Mouse (Mus musculus): Measurements from ENCODE around the gene Epha4. TPM values are rescaled to one million over a fixed set of nuclear protein-coding genes. Genes with fewer than 3 reads are reported as not detected.

Gene Epha4
- polyA plus RNA-seq, 1 experiment from 2014 or later, result 36.8 TPM

DNA sequence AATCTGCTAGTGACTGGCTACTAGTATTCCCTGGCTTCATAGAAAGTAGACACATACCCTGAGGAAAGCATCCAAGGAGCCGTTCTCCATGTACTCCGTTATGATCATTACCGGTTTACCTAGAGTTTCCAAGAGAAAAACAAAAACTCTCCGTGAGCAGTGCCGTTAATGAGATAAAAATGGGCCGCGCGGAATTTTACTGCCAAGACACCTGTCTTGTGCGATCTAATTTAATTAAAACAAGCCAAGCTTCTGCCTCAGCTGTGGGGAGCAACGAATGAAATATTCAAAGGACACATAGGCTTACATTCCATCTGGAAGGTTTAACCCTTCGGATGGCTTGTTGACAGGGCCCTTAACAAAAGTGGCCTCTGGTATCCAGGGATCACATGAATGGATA lies 131.4 kb downstream of the Epha4 start:
- ATAC-seq (ENCODE audit: low FRiP score), result no peak
- H3K4me2 ChIP-seq, result no peak overlapping the region
- no peaks in the 10 kb centered on the region for H3K27me3 ChIP-seq (replicated peaks)
- H3K9me3 ChIP-seq (replicated peaks), result no peaks in the 10 kb centered on the region
- H3K4me3 ChIP-seq (replicated peaks), result no peak overlapping the region
- no peak overlapping the region for H3K27ac ChIP-seq (replicated peaks)
- WGBS, result 26% methylated on average over 11 of the region's 11 CpGs
- H3K4me1 ChIP-seq, result peaks cover 16% of the 10 kb centered on the region
- H3K36me3 ChIP-seq, result 0 out of 2 replicates have a peak, but pooled peaks cover 4% of the 10 kb centered on the region
- H3K9ac ChIP-seq (replicated peaks), result no peak overlapping the region

DNA sequence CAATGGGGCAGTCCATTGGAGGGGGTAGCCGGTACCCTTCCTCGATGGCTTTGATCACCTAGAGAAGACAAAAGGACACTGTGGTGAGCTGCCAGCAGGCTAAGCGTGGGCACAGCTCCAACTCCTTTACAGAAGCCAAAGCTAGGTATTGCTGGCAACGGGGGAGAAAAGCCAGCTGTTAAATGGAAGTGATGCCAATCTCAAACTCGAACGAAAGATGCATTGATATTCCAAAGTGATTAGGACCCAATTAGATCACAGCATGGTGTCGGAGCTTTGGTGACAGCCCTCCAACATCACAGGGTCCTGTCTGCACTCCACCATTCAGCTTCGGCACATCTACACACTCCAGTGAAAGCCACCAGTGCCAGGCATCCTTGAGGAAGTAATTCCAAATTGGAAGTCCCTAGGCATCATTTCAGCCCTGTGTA lies 137.3 kb downstream of the Epha4 start:
- H3K4me2 ChIP-seq, result no peak overlapping the region
- H3K4me1 ChIP-seq, result 0 out of 2 replicates have a peak, but pooled peaks cover 10% of the 10 kb centered on the region
- no peak overlapping the region for H3K9ac ChIP-seq (replicated peaks)
- peaks cover 18% of the 10 kb centered on the region for H3K36me3 ChIP-seq
- no peak for ATAC-seq (ENCODE audit: low FRiP score)
- no peaks in the 10 kb centered on the region for H3K27me3 ChIP-seq (replicated peaks)
- 54% methylated on average over 8 of the region's 8 CpGs for WGBS
- H3K4me3 ChIP-seq (replicated peaks), result no peak overlapping the region
- H3K9me3 ChIP-seq (replicated peaks), result no peaks in the 10 kb centered on the region
- no peak overlapping the region for H3K27ac ChIP-seq (replicated peaks)

DNA sequence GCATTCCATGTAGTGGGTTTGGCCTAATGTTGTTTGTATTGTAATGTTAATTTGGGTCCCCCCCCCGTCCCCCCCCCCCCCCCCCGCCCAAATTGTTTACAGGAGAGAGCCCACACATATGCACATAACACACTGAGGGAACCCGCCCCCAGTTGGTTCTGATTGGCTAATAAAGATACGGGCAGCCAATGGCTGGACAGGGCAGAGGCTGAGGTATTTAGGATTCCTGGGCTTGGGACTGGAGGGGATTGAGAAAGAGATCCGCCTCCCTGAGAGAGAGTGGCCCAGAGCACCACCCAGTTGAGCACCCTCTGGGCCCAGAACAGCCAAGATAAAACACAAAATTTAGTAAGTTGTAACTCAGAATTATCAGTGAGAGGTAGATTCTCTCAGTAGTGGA lies 140.8 kb downstream of the Epha4 start:
- peaks cover 26% of the 10 kb centered on the region for H3K36me3 ChIP-seq
- no peak overlapping the region for H3K27ac ChIP-seq (replicated peaks)
- 75% methylated on average over 5 of the region's 5 CpGs for WGBS
- no peak overlapping the region for H3K4me2 ChIP-seq
- no peak overlapping the region for H3K4me3 ChIP-seq (replicated peaks)
- peaks cover 5% of the 10 kb centered on the region; the same call in 1 of the 2 replicates for H3K4me1 ChIP-seq
- H3K9ac ChIP-seq (replicated peaks), result no peak overlapping the region
- ATAC-seq (ENCODE audit: low FRiP score), result no peak
- H3K9me3 ChIP-seq (replicated peaks), result no peaks in the 10 kb centered on the region
- H3K27me3 ChIP-seq (replicated peaks), result no peaks in the 10 kb centered on the region

DNA sequence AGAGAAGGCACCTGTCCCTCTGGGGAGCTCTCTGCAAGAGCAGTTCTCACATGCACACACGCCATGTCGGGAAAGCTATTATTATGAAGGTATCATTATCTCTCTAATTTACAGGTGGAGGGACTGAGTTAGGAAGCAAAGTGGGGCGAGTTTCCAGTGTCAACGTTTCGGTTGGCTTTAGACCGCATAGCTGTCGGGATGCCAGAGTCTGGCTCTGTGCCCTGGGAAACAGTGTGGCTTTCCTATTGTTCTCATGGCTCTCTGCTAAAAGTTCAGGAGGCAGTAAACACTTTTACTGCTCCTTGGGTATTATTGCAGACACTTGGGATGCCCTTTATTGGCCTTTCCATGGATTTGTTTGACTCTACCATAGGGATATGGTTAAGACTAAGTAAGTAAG lies 144.0 kb downstream of the Epha4 start:
- Histone ChIP-seq H3K9ac (replicated peaks) (no peak overlapping the region), H3K4me3 (replicated peaks) (no peak overlapping the region), H3K9me3 (replicated peaks) (no peaks in the 10 kb centered on the region), H3K27me3 (replicated peaks) (no peaks in the 10 kb centered on the region), H3K36me3 (peaks cover 23% of the 10 kb centered on the region), H3K4me2 (no peak overlapping the region), H3K27ac (replicated peaks) (no peak overlapping the region), H3K4me1 (no peaks in the 10 kb centered on the region; the same call in 1 of the 2 replicates)
- no peak for ATAC-seq (ENCODE audit: low FRiP score)
- WGBS, result 30% methylated on average over 7 of the region's 7 CpGs

DNA sequence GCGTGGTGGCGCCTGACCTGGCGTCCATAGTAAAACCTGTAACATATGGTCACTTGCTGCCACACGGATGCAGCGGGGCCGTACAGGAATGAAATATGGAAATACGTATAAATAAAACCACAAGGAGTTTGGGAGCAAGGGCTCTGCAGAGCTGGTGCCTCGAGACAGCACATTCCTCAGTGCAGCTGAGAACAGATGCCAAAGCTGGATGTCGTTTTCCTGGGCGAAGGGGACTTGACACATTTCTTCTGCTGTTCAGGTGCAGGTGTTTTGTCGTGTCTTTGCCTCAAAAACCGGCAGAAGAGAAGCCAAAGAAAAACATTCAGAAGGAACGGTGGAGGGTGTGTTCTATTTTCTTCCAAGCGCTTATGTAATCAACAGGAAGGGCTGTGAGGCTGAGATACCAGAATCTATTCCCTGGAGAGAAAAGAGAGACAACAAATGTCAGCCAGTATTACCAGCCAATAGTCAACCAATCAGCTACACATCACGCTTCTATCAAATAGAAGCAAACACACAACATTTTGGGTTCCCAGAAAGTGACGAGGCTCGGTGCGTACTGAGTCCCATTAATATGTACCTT lies 145.5 kb downstream of the Epha4 start:
- Histone ChIP-seq H3K36me3 (peaks cover 19% of the 10 kb centered on the region), H3K27ac (replicated peaks) (no peak overlapping the region), H3K9ac (replicated peaks) (no peak overlapping the region), H3K4me3 (replicated peaks) (no peak overlapping the region), H3K9me3 (replicated peaks) (no peaks in the 10 kb centered on the region), H3K4me2 (no peak overlapping the region), H3K27me3 (replicated peaks) (no peaks in the 10 kb centered on the region), H3K4me1 (no peaks in the 10 kb centered on the region; the same call in 1 of the 2 replicates)
- 91% methylated on average over 18 of the region's 18 CpGs for WGBS
- ATAC-seq (ENCODE audit: low FRiP score), result no peak

GRCm38 (mm10) chr1:77365850-77366249 lies 149.0 kb downstream of the Epha4 start:
- WGBS, result 82% methylated on average over 3 of the region's 3 CpGs
- Histone ChIP-seq H3K4me3 (replicated peaks) (no peak overlapping the region), H3K36me3 (peaks cover 5% of the 10 kb centered on the region), H3K9me3 (replicated peaks) (no peaks in the 10 kb centered on the region), H3K27me3 (replicated peaks) (no peaks in the 10 kb centered on the region), H3K4me2 (no peak overlapping the region), H3K27ac (replicated peaks) (no peak overlapping the region), H3K4me1 (no peaks in the 10 kb centered on the region; the same call in 1 of the 2 replicates), H3K9ac (replicated peaks) (no peak overlapping the region)
- no peak for ATAC-seq (ENCODE audit: low FRiP score)

GRCm38 (mm10) chr1:77364596-77364995 lies 150.3 kb downstream of the Epha4 start:
- Histone ChIP-seq H3K9me3 (replicated peaks) (no peaks in the 10 kb centered on the region), H3K4me3 (replicated peaks) (no peak overlapping the region), H3K4me1 (no peaks in the 10 kb centered on the region), H3K4me2 (no peak overlapping the region), H3K9ac (replicated peaks) (no peak overlapping the region), H3K27me3 (replicated peaks) (no peaks in the 10 kb centered on the region), H3K27ac (replicated peaks) (no peak overlapping the region), H3K36me3 (peaks cover 5% of the 10 kb centered on the region)
- WGBS, result 92% methylated on average over 3 of the region's 3 CpGs
- ATAC-seq (ENCODE audit: low FRiP score), result no peak

DNA sequence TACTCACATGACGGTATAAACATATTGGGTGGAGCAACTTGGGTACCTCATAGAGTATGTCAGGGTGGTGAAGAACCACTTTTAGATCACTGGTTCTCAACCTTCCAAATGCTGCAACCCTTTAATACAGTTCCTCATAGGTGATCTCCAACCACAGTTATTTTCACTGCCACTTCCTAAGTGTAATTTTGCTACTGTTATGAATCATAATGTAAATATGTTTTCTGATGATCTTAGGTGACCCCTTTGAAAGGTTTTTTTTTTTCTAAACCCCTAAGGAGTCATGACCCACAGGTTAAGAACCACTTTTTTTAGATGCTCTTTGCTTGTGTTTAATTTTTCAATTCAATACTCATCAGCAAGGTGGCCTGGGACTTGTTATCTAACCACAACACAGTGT lies 151.0 kb downstream of the Epha4 start:
- Histone ChIP-seq H3K27ac (replicated peaks) (no peak overlapping the region), H3K27me3 (replicated peaks) (no peaks in the 10 kb centered on the region), H3K4me1 (no peaks in the 10 kb centered on the region), H3K9me3 (replicated peaks) (no peaks in the 10 kb centered on the region), H3K36me3 (no peaks in the 10 kb centered on the region), H3K4me3 (replicated peaks) (no peak overlapping the region), H3K9ac (replicated peaks) (no peak overlapping the region), H3K4me2 (no peak overlapping the region)
- ATAC-seq (ENCODE audit: low FRiP score), result no peak
- WGBS, result 96% methylated on average over 1 of the region's 1 CpGs

GRCm38 (mm10) chr1:77346459-77346858 lies 168.4 kb downstream of the Epha4 start:
- H3K9ac ChIP-seq (replicated peaks), result no peak overlapping the region
- H3K27me3 ChIP-seq (replicated peaks), result no peaks in the 10 kb centered on the region
- WGBS, result 84% methylated on average over 4 of the region's 4 CpGs
- no peak overlapping the region for H3K4me2 ChIP-seq
- no peaks in the 10 kb centered on the region for H3K36me3 ChIP-seq
- no peak overlapping the region for H3K4me3 ChIP-seq (replicated peaks)
- ATAC-seq (ENCODE audit: low FRiP score), result no peak
- H3K4me1 ChIP-seq, result no peaks in the 10 kb centered on the region
- H3K9me3 ChIP-seq (replicated peaks), result no peaks in the 10 kb centered on the region
- H3K27ac ChIP-seq (replicated peaks), result no peak overlapping the region

DNA sequence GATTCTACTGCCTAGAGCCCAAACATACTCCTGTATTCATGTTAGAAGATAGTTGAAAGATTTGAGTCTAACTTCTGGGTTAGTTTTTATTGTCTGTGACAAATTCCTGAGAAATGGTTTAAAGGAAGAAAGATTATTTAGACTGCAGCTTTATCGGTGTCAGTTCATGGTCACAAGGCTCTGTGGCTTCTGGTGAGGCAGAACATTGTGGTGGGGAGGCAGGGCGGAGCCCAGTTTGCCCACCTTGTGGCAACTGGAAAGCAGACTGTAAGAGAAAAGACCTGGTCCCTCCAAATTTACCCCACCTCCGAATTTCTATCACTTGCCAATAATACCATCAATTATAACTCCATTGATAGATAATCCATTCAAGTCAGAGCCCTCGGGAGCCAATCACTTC lies 171.1 kb downstream of the Epha4 start:
- no peak overlapping the region for H3K9ac ChIP-seq (replicated peaks)
- H3K9me3 ChIP-seq (replicated peaks), result no peaks in the 10 kb centered on the region
- no peak overlapping the region for H3K27ac ChIP-seq (replicated peaks)
- no peak overlapping the region for H3K4me2 ChIP-seq
- 84% methylated on average over 4 of the region's 4 CpGs for WGBS
- H3K36me3 ChIP-seq, result no peaks in the 10 kb centered on the region
- no peak overlapping the region for H3K4me3 ChIP-seq (replicated peaks)
- no peak for ATAC-seq (ENCODE audit: low FRiP score)
- H3K27me3 ChIP-seq (replicated peaks), result no peaks in the 10 kb centered on the region
- H3K4me1 ChIP-seq, result no peaks in the 10 kb centered on the region

DNA sequence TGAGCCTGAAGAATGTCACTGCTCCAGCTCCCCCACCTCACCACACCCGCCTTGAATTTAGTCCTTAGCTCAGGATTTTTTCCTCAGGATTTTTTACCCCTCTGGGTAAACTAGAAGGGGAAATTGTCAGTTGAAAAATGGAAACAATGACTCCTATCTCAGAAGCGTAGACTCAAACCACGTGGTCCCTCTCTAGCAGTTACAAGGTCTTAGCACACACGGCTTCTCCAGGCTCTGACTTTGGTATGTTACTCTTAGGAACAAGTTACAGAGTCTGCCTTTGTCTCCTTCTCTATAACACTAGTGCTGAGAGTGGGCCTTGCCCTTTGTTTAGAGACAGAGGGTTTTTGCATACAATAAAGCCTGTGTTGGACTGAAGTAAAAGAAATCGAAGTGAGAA lies 175.2 kb downstream of the Epha4 start:
- 81% methylated on average over 5 of the region's 5 CpGs for WGBS
- H3K27me3 ChIP-seq (replicated peaks), result no peaks in the 10 kb centered on the region
- H3K9me3 ChIP-seq (replicated peaks), result no peaks in the 10 kb centered on the region
- no peak overlapping the region for H3K9ac ChIP-seq (replicated peaks)
- no peak for ATAC-seq (ENCODE audit: low FRiP score)
- H3K36me3 ChIP-seq, result no peaks in the 10 kb centered on the region
- H3K27ac ChIP-seq (replicated peaks), result no peak overlapping the region
- no peak overlapping the region for H3K4me3 ChIP-seq (replicated peaks)
- no peak overlapping the region for H3K4me2 ChIP-seq
- H3K4me1 ChIP-seq, result no peaks in the 10 kb centered on the region

- no peak overlapping the region for H3K27ac ChIP-seq (replicated peaks)
- no peaks in the 10 kb centered on the region for H3K36me3 ChIP-seq
- 51% methylated on average over 6 of the region's 6 CpGs for WGBS
- H3K9ac ChIP-seq (replicated peaks), result no peak overlapping the region
- no peak overlapping the region for H3K4me3 ChIP-seq (replicated peaks)
- H3K4me1 ChIP-seq, result no peaks in the 10 kb centered on the region
- no peaks in the 10 kb centered on the region for H3K27me3 ChIP-seq (replicated peaks)
- ATAC-seq (ENCODE audit: low FRiP score), result no peak
- no peaks in the 10 kb centered on the region for H3K9me3 ChIP-seq (replicated peaks)
- H3K4me2 ChIP-seq, result no peak overlapping the region
Observed at GRCm38 (mm10) chr1:77338346-77338745, 176.5 kb downstream of the Epha4 start.
